ENCODE assay signal across 9 mouse cellular contexts in genomic region chr7:6213144-6213543, GRCm38 (mm10). TPM values are rescaled to one million over a fixed set of nuclear protein-coding genes. Genes with fewer than 3 reads are reported as not detected.
A peak's percentile ranks its signal among the peaks of the same experiment; 100 is the strongest.
DNase-seq lines count a peak whose midpoint lies in the region; ATAC-seq and TF ChIP-seq lines count a peak whose summit lies in the region.
"Had no signal": no experiment of that assay in that cellular context is flagged by ENCODE, and none has a peak within 500 bp of the region (broad histone marks: within the 10 kb centered on the region; RNA-seq: fewer than 3 reads in every experiment).

No protein-coding gene starts in this region.

- 54% methylated on average over 5 of the region's 5 CpGs for WGBS in lung, embryonic 14.5 days
- 44% methylated on average over 5 of the region's 5 CpGs for WGBS in intestine, embryonic 15.5 days
- WGBS in heart, embryonic 10.5 days = 38% methylated on average over 5 of the region's 5 CpGs

- no peak for ATAC-seq in lung, embryonic 14.5 days (ENCODE audit: insufficient read depth)
- ATAC-seq in intestine, embryonic 15.5 days = no peak

- no peak overlapping the region for H3K4me2 ChIP-seq in lung, embryonic 14.5 days
- no peak overlapping the region for H3K4me2 ChIP-seq in intestine, embryonic 15.5 days (replicated peaks)

- TF ChIP-seq CTCF in gastrocnemius, adult 2 months (IDR thresholded peaks at IDR 0.05) = peak; percentile 62
- TF ChIP-seq CTCF in lung, embryonic 14.5 days (IDR thresholded peaks at IDR 0.05; ENCODE audit: low read depth) = peak; percentile 45

- H3K4me1 ChIP-seq in lung, embryonic 14.5 days (ENCODE audit: insufficient read depth) = no peaks in the 10 kb centered on the region
- H3K4me1 ChIP-seq in intestine, embryonic 15.5 days (replicated peaks) = no peaks in the 10 kb centered on the region
- H3K4me1 ChIP-seq in heart, embryonic 10.5 days = no peaks in the 10 kb centered on the region

- H3K27me3 ChIP-seq in lung, embryonic 14.5 days (ENCODE audit: insufficient read depth, low read length) = no peaks in the 10 kb centered on the region
- no peaks in the 10 kb centered on the region for H3K27me3 ChIP-seq in intestine, embryonic 15.5 days (replicated peaks)
- no peaks in the 10 kb centered on the region for H3K27me3 ChIP-seq in heart, embryonic 10.5 days (ENCODE audit: insufficient read depth, poor library complexity, severe bottlenecking)

- no peak overlapping the region for H3K4me3 ChIP-seq in gastrocnemius, adult 2 months
- no peak overlapping the region for H3K4me3 ChIP-seq in lung, embryonic 14.5 days (ENCODE audit: low read depth, low read length)
- H3K4me3 ChIP-seq in intestine, embryonic 15.5 days (replicated peaks) = no peak overlapping the region
- no peak overlapping the region for H3K4me3 ChIP-seq in heart, embryonic 10.5 days

- H3K27ac ChIP-seq in gastrocnemius, adult 2 months = no peak overlapping the region
- no peak overlapping the region for H3K27ac ChIP-seq in lung, embryonic 14.5 days (ENCODE audit: low read depth)
- H3K27ac ChIP-seq in intestine, embryonic 15.5 days = no peak overlapping the region
- no peak overlapping the region for H3K27ac ChIP-seq in heart, embryonic 10.5 days

- intact Hi-C loops in gastrocnemius, adult 2 months (cut with DNase I) = no loop called here

- H3K9ac ChIP-seq in lung, embryonic 14.5 days = no peak overlapping the region
- H3K9ac ChIP-seq in intestine, embryonic 15.5 days = no peak overlapping the region

- H3K36me3 ChIP-seq in lung, embryonic 14.5 days (ENCODE audit: insufficient read depth) = no peaks in the 10 kb centered on the region
- H3K36me3 ChIP-seq in intestine, embryonic 15.5 days = no peaks in the 10 kb centered on the region
- no peaks in the 10 kb centered on the region for H3K36me3 ChIP-seq in heart, embryonic 10.5 days

- no peaks in the 10 kb centered on the region for H3K9me3 ChIP-seq in lung, embryonic 14.5 days (ENCODE audit: low read depth, low read length)
- no peaks in the 10 kb centered on the region for H3K9me3 ChIP-seq in intestine, embryonic 15.5 days
- peaks cover 14% of the 10 kb centered on the region for H3K9me3 ChIP-seq in heart, embryonic 10.5 days

- peak; percentile 22 for DNase-seq in gastrocnemius, adult 2 months
- no peak for DNase-seq in gastrocnemius, postnatal 4 days (ENCODE audit: low spot score in 2 of 2)
- peak; percentile 66 for DNase-seq in CD4-positive, CD25-positive, alpha-beta regulatory T cell, adult 2 months (ENCODE audit: low read depth, low spot score)
- DNase-seq in brain, adult 2 months (ENCODE audit: low read depth, low spot score) = peak; percentile 31
- no peak for DNase-seq in lung, embryonic 14.5 days
- no peak for DNase-seq in heart, embryonic 10.5 days (ENCODE audit: low spot score)
- no peak for DNase-seq in left cerebral cortex, adult 8-10 months (ENCODE audit: low spot score in 2 of 2)

RNA-seq across cellular contexts. Expression of gene Zscan5b, which starts 8.9 kb away (rescaled TPM):
- not detected for total RNA-seq in gastrocnemius, adult 2 months (2021)
- total RNA-seq in gastrocnemius, postnatal 4 days (2021) = not detected
- polyA plus RNA-seq in lung, embryonic 14.5 days (2014; fragmentation: Nextera tagmentation; extraction: Ambion mirVana) = not detected in 2 replicates
- not detected in 2 replicates for polyA plus RNA-seq in intestine, embryonic 15.5 days (2015; fragmentation: Nextera tagmentation; extraction: Ambion mirVana)
- not detected in 2 replicates for polyA plus RNA-seq in heart, embryonic 10.5 days (2016; fragmentation: Nextera tagmentation; extraction: Ambion mirVana)
- total RNA-seq in left cerebral cortex, adult 8-10 months (2022) = not detected
- polyA plus RNA-seq: heart, postnatal 0 days had no signal

RNA-seq across cellular contexts. Expression of gene Galp, which starts 16.3 kb away (rescaled TPM):
- total RNA-seq in gastrocnemius, adult 2 months (2021) = not detected
- total RNA-seq in gastrocnemius, postnatal 4 days (2021) = not detected
- not detected in 2 replicates for polyA plus RNA-seq in lung, embryonic 14.5 days (2014; fragmentation: Nextera tagmentation; extraction: Ambion mirVana)
- not detected in 2 replicates for polyA plus RNA-seq in intestine, embryonic 15.5 days (2015; fragmentation: Nextera tagmentation; extraction: Ambion mirVana)
- polyA plus RNA-seq in heart, embryonic 10.5 days (2016; fragmentation: Nextera tagmentation; extraction: Ambion mirVana) = not detected in 2 replicates
- total RNA-seq in left cerebral cortex, adult 8-10 months (2022) = not detected
- polyA plus RNA-seq: heart, postnatal 0 days had no signal

RNA-seq across cellular contexts. Expression of gene Epp13, which starts 39.4 kb away (rescaled TPM):
- total RNA-seq in gastrocnemius, adult 2 months (2021) = not detected
- total RNA-seq in gastrocnemius, postnatal 4 days (2021) = not detected
- polyA plus RNA-seq in lung, embryonic 14.5 days (2014; fragmentation: Nextera tagmentation; extraction: Ambion mirVana) = not detected in 2 replicates
- polyA plus RNA-seq in intestine, embryonic 15.5 days (2015; fragmentation: Nextera tagmentation; extraction: Ambion mirVana) = not detected in 2 replicates
- polyA plus RNA-seq in heart, embryonic 10.5 days (2016; fragmentation: Nextera tagmentation; extraction: Ambion mirVana) = not detected in 2 replicates
- not detected for total RNA-seq in left cerebral cortex, adult 8-10 months (2022)
- polyA plus RNA-seq: heart, postnatal 0 days had no signal

RNA-seq across cellular contexts. Expression of gene Zfp444, which starts 41.1 kb away (rescaled TPM):
- total RNA-seq in gastrocnemius, adult 2 months (2021) = 1 to 10 TPM; 7.4 to 9.1 TPM
- 10 to 100 TPM; 11.8 to 12.5 TPM for total RNA-seq in gastrocnemius, postnatal 4 days (2021)
- polyA plus RNA-seq in lung, embryonic 14.5 days (2014; fragmentation: Nextera tagmentation; extraction: Ambion mirVana) = 57.3 TPM in 2 replicates
- polyA plus RNA-seq in intestine, embryonic 15.5 days (2015; fragmentation: Nextera tagmentation; extraction: Ambion mirVana) = 43.2 and 43.4 TPM in 2 replicates
- polyA plus RNA-seq in heart, embryonic 10.5 days (2016; fragmentation: Nextera tagmentation; extraction: Ambion mirVana) = 38.6 and 51.4 TPM in 2 replicates
- 10 to 100 TPM; 43.8 to 54.2 (median 49.5) TPM for total RNA-seq in left cerebral cortex, adult 8-10 months (2022)

RNA-seq across cellular contexts. Expression of gene Zfp787, which starts 57.3 kb away (rescaled TPM):
- 10 to 100 TPM; 28.3 to 28.4 TPM for total RNA-seq in gastrocnemius, adult 2 months (2021)
- 10 to 100 TPM; 38.9 to 52.0 TPM for total RNA-seq in gastrocnemius, postnatal 4 days (2021)
- polyA plus RNA-seq in lung, embryonic 14.5 days (2014; fragmentation: Nextera tagmentation; extraction: Ambion mirVana) = 12.7 and 14.9 TPM in 2 replicates
- 27.4 and 29.8 TPM in 2 replicates for polyA plus RNA-seq in intestine, embryonic 15.5 days (2015; fragmentation: Nextera tagmentation; extraction: Ambion mirVana)
- 22.3 and 31.1 TPM in 2 replicates for polyA plus RNA-seq in heart, embryonic 10.5 days (2016; fragmentation: Nextera tagmentation; extraction: Ambion mirVana)
- 10 to 100 TPM; 29.2 to 35.3 (median 32.1) TPM for total RNA-seq in left cerebral cortex, adult 8-10 months (2022)

Comparison
In these comparisons a context has a peak if more than half of its experiments do, and no peak if none do; other contexts are left out.
1. DNase-seq: peak in gastrocnemius, adult 2 months (single experiment), CD4-positive, CD25-positive, alpha-beta regulatory T cell, adult 2 months (single experiment) and brain, adult 2 months (single experiment); none in gastrocnemius, postnatal 4 days (0 of 2), lung, embryonic 14.5 days (single experiment), heart, embryonic 10.5 days (single experiment) and left cerebral cortex, adult 8-10 months (0 of 2).